Mouse (Mus musculus): ENCODE data around the gene Trpm6. TPM values are rescaled to one million over a fixed set of nuclear protein-coding genes. Genes with fewer than 3 reads are reported as not detected.
A peak's percentile ranks its signal among the peaks of the same experiment; 100 is the strongest.

Gene Trpm6
- polyA plus RNA-seq, 1 experiment from 2014 or later, result 0.43 TPM

GRCm38 (mm10) chr19:18747379-18747778 lies 2.4 kb upstream of the Trpm6 start:
- Histone ChIP-seq H3K9ac (ENCODE audit: low read length) (no peak overlapping the region), H3K4me1 (ENCODE audit: control insufficient read depth, insufficient read depth, low read length) (peaks cover 2% of the 10 kb centered on the region; the same call in 1 of the 2 replicates), H3K27me3 (ENCODE audit: control insufficient read depth, insufficient read depth, low read length) (0 out of 2 replicates have a peak, but pooled peaks cover 4% of the 10 kb centered on the region), H3K4me2 (ENCODE audit: low read depth, severe bottlenecking) (no peak overlapping the region), H3K36me3 (ENCODE audit: control insufficient read depth, insufficient read depth, low read length) (no peaks in the 10 kb centered on the region), H3K27ac (replicated peaks; ENCODE audit: low read depth, low read length) (no peak overlapping the region), H3K9me3 (ENCODE audit: control insufficient read depth, low read length) (no peaks in the 10 kb centered on the region), H3K4me3 (ENCODE audit: low read depth, low read length) (no peak overlapping the region)
- DNase-seq (ENCODE audit: low spot score) (no peak), ATAC-seq (ENCODE audit: insufficient number of reproducible peaks, low FRiP score, low TSS enrichment, low read depth) (no peak)
- 92% methylated on average over 4 of the region's 4 CpGs for WGBS

GRCm38 (mm10) chr19:18757191-18757590 lies 7.4 kb downstream of the Trpm6 start:
- Histone ChIP-seq H3K27ac (replicated peaks; ENCODE audit: low read depth, low read length) (no peak overlapping the region), H3K27me3 (ENCODE audit: control insufficient read depth, insufficient read depth, low read length) (no peaks in the 10 kb centered on the region), H3K4me3 (ENCODE audit: low read depth, low read length) (no peak overlapping the region), H3K4me2 (ENCODE audit: low read depth, severe bottlenecking) (no peak overlapping the region), H3K9me3 (ENCODE audit: control insufficient read depth, low read length) (no peaks in the 10 kb centered on the region), H3K9ac (ENCODE audit: low read length) (no peak overlapping the region), H3K4me1 (ENCODE audit: control insufficient read depth, insufficient read depth, low read length) (no peaks in the 10 kb centered on the region), H3K36me3 (ENCODE audit: control insufficient read depth, insufficient read depth, low read length) (no peaks in the 10 kb centered on the region)
- ATAC-seq (ENCODE audit: insufficient number of reproducible peaks, low FRiP score, low TSS enrichment, low read depth) (no peak), DNase-seq (ENCODE audit: low spot score) (no peak)

- Histone ChIP-seq H3K9me3 (ENCODE audit: control insufficient read depth, low read length) (no peaks in the 10 kb centered on the region), H3K36me3 (ENCODE audit: control insufficient read depth, insufficient read depth, low read length) (no peaks in the 10 kb centered on the region), H3K9ac (ENCODE audit: low read length) (no peak overlapping the region), H3K4me2 (ENCODE audit: low read depth, severe bottlenecking) (no peak overlapping the region), H3K4me1 (ENCODE audit: control insufficient read depth, insufficient read depth, low read length) (no peaks in the 10 kb centered on the region), H3K27ac (replicated peaks; ENCODE audit: low read depth, low read length) (no peak overlapping the region), H3K27me3 (ENCODE audit: control insufficient read depth, insufficient read depth, low read length) (no peaks in the 10 kb centered on the region), H3K4me3 (ENCODE audit: low read depth, low read length) (no peak overlapping the region)
- 71% methylated on average over 4 of the region's 4 CpGs for WGBS
- DNase-seq (ENCODE audit: low spot score), result no peak
- ATAC-seq (ENCODE audit: insufficient number of reproducible peaks, low FRiP score, low TSS enrichment, low read depth), result no peak
Measured at GRCm38 (mm10) chr19:18757706-18758105, 7.9 kb downstream of the Trpm6 start.

GRCm38 (mm10) chr19:18758269-18758668 lies 8.5 kb downstream of the Trpm6 start:
- WGBS, result 52% methylated on average over 6 of the region's 6 CpGs
- Histone ChIP-seq H3K4me3 (ENCODE audit: low read depth, low read length) (no peak overlapping the region), H3K4me1 (ENCODE audit: control insufficient read depth, insufficient read depth, low read length) (no peaks in the 10 kb centered on the region), H3K4me2 (ENCODE audit: low read depth, severe bottlenecking) (no peak overlapping the region), H3K27me3 (ENCODE audit: control insufficient read depth, insufficient read depth, low read length) (no peaks in the 10 kb centered on the region), H3K36me3 (ENCODE audit: control insufficient read depth, insufficient read depth, low read length) (no peaks in the 10 kb centered on the region), H3K9me3 (ENCODE audit: control insufficient read depth, low read length) (no peaks in the 10 kb centered on the region), H3K27ac (replicated peaks; ENCODE audit: low read depth, low read length) (no peak overlapping the region), H3K9ac (ENCODE audit: low read length) (no peak overlapping the region)
- DNase-seq (ENCODE audit: low spot score), result no peak
- ATAC-seq (ENCODE audit: insufficient number of reproducible peaks, low FRiP score, low TSS enrichment, low read depth), result no peak

GRCm38 (mm10) chr19:18758916-18759315 lies 9.1 kb downstream of the Trpm6 start:
- ATAC-seq (ENCODE audit: insufficient number of reproducible peaks, low FRiP score, low TSS enrichment, low read depth), result no peak
- WGBS, result 63% methylated on average over 9 of the region's 9 CpGs
- no peak overlapping the region for H3K27ac ChIP-seq (replicated peaks; ENCODE audit: low read depth, low read length)

GRCm38 (mm10) chr19:18766399-18766798 lies 16.6 kb downstream of the Trpm6 start:
- Histone ChIP-seq H3K9me3 (ENCODE audit: control insufficient read depth, low read length) (no peaks in the 10 kb centered on the region), H3K4me3 (ENCODE audit: low read depth, low read length) (no peak overlapping the region), H3K27me3 (ENCODE audit: control insufficient read depth, insufficient read depth, low read length) (no peaks in the 10 kb centered on the region), H3K4me1 (ENCODE audit: control insufficient read depth, insufficient read depth, low read length) (no peaks in the 10 kb centered on the region), H3K9ac (ENCODE audit: low read length) (no peak overlapping the region), H3K36me3 (ENCODE audit: control insufficient read depth, insufficient read depth, low read length) (no peaks in the 10 kb centered on the region), H3K27ac (replicated peaks; ENCODE audit: low read depth, low read length) (no peak overlapping the region), H3K4me2 (ENCODE audit: low read depth, severe bottlenecking) (no peak overlapping the region)
- WGBS, result 73% methylated on average over 5 of the region's 5 CpGs
- DNase-seq (ENCODE audit: low spot score) (peak; percentile 12), ATAC-seq (ENCODE audit: insufficient number of reproducible peaks, low FRiP score, low TSS enrichment, low read depth) (no peak)

More at GRCm38 (mm10) chr19:18758916-18759315, 9.1 kb downstream of the Trpm6 start:
- Histone ChIP-seq H3K9ac (ENCODE audit: low read length) (no peak overlapping the region), H3K4me1 (ENCODE audit: control insufficient read depth, insufficient read depth, low read length) (no peaks in the 10 kb centered on the region), H3K27me3 (ENCODE audit: control insufficient read depth, insufficient read depth, low read length) (no peaks in the 10 kb centered on the region), H3K4me3 (ENCODE audit: low read depth, low read length) (no peak overlapping the region), H3K9me3 (ENCODE audit: control insufficient read depth, low read length) (no peaks in the 10 kb centered on the region), H3K4me2 (ENCODE audit: low read depth, severe bottlenecking) (no peak overlapping the region), H3K36me3 (ENCODE audit: control insufficient read depth, insufficient read depth, low read length) (no peaks in the 10 kb centered on the region)
- no peak for DNase-seq (ENCODE audit: low spot score)

- ATAC-seq (ENCODE audit: insufficient number of reproducible peaks, low FRiP score, low TSS enrichment, low read depth), result no peak
- DNase-seq (ENCODE audit: low spot score), result no peak
- no peaks in the 10 kb centered on the region for H3K4me1 ChIP-seq (ENCODE audit: control insufficient read depth, insufficient read depth, low read length)
- H3K4me3 ChIP-seq (ENCODE audit: low read depth, low read length), result no peak overlapping the region
- H3K4me2 ChIP-seq (ENCODE audit: low read depth, severe bottlenecking), result no peak overlapping the region
- WGBS, result 73% methylated on average over 1 of the region's 1 CpGs
- H3K9me3 ChIP-seq (ENCODE audit: control insufficient read depth, low read length), result no peaks in the 10 kb centered on the region
- H3K27ac ChIP-seq (replicated peaks; ENCODE audit: low read depth, low read length), result no peak overlapping the region
- no peaks in the 10 kb centered on the region for H3K36me3 ChIP-seq (ENCODE audit: control insufficient read depth, insufficient read depth, low read length)
- no peak overlapping the region for H3K9ac ChIP-seq (ENCODE audit: low read length)
- H3K27me3 ChIP-seq (ENCODE audit: control insufficient read depth, insufficient read depth, low read length), result no peaks in the 10 kb centered on the region
Measured at GRCm38 (mm10) chr19:18771048-18771447, 21.3 kb downstream of the Trpm6 start.

GRCm38 (mm10) chr19:18771561-18771960 lies 21.8 kb downstream of the Trpm6 start:
- no peak overlapping the region for H3K4me2 ChIP-seq (ENCODE audit: low read depth, severe bottlenecking)
- no peak overlapping the region for H3K9ac ChIP-seq (ENCODE audit: low read length)
- H3K4me1 ChIP-seq (ENCODE audit: control insufficient read depth, insufficient read depth, low read length), result no peaks in the 10 kb centered on the region
- ATAC-seq (ENCODE audit: insufficient number of reproducible peaks, low FRiP score, low TSS enrichment, low read depth) (no peak), DNase-seq (ENCODE audit: low spot score) (no peak)
- H3K4me3 ChIP-seq (ENCODE audit: low read depth, low read length), result no peak overlapping the region
- H3K27me3 ChIP-seq (ENCODE audit: control insufficient read depth, insufficient read depth, low read length), result no peaks in the 10 kb centered on the region
- H3K36me3 ChIP-seq (ENCODE audit: control insufficient read depth, insufficient read depth, low read length), result no peaks in the 10 kb centered on the region
- H3K9me3 ChIP-seq (ENCODE audit: control insufficient read depth, low read length), result no peaks in the 10 kb centered on the region
- H3K27ac ChIP-seq (replicated peaks; ENCODE audit: low read depth, low read length), result no peak overlapping the region
- WGBS, result 84% methylated on average over 1 of the region's 1 CpGs

GRCm38 (mm10) chr19:18772888-18773488 lies 23.2 kb downstream of the Trpm6 start:
- Histone ChIP-seq H3K27me3 (ENCODE audit: control insufficient read depth, insufficient read depth, low read length) (no peaks in the 10 kb centered on the region), H3K27ac (replicated peaks; ENCODE audit: low read depth, low read length) (no peak overlapping the region), H3K4me3 (ENCODE audit: low read depth, low read length) (no peak overlapping the region), H3K36me3 (ENCODE audit: control insufficient read depth, insufficient read depth, low read length) (no peaks in the 10 kb centered on the region), H3K4me2 (ENCODE audit: low read depth, severe bottlenecking) (no peak overlapping the region), H3K4me1 (ENCODE audit: control insufficient read depth, insufficient read depth, low read length) (no peaks in the 10 kb centered on the region), H3K9ac (ENCODE audit: low read length) (no peak overlapping the region), H3K9me3 (ENCODE audit: control insufficient read depth, low read length) (no peaks in the 10 kb centered on the region)
- WGBS, result 89% methylated on average over 5 of the region's 5 CpGs
- no peak for DNase-seq (ENCODE audit: low spot score)
- ATAC-seq (ENCODE audit: insufficient number of reproducible peaks, low FRiP score, low TSS enrichment, low read depth), result no peak
